In genomic region chr2:39140586-39141455, GRCm38 (mm10) we compare ENCODE assay signal across 10 mouse cellular contexts. TPM values are rescaled to one million over a fixed set of nuclear protein-coding genes. Genes with fewer than 3 reads are reported as not detected.
DNase-seq lines count a peak whose midpoint lies in the region; TF ChIP-seq lines count a peak whose summit lies in the region.
"Had no signal": no experiment of that assay in that cellular context is flagged by ENCODE, and none has a peak within 500 bp of the region (broad histone marks: within the 10 kb centered on the region; RNA-seq: fewer than 3 reads in every experiment).

No protein-coding gene starts in this region.

- peaks cover 0 to 5% of the 10 kb centered on the region in 2 experiments for H3K36me3 ChIP-seq in CH12.LX (replicated peaks in 1 of 2; ENCODE audit: control insufficient read depth in 1 of 2, insufficient read depth in 1 of 2, low read length in 1 of 2)
- H3K36me3 ChIP-seq: embryonic facial prominence, embryonic 12.5 days; lung, embryonic 15.5 days had no signal

- dilution Hi-C loops in CH12.LX (cut with MboI; ENCODE audit: extremely low pct_ligation_motif_present, extremely low pct_unique_long_range_greater_than_20kb, low sequenced_read_pairs): no loop called here

- no peaks in the 10 kb centered on the region for H3K27me3 ChIP-seq in CH12.LX (replicated peaks)
- H3K27me3 ChIP-seq: embryonic facial prominence, embryonic 12.5 days; lung, embryonic 15.5 days had no signal

- intact Hi-C loops in gastrocnemius, adult 2 months (cut with DNase I): no loop called here

- H3K4me2 ChIP-seq in CH12.LX (ENCODE audit: insufficient read depth, low read depth, poor library complexity, severe bottlenecking): peak overlapping the region; percentile 8
- H3K4me2 ChIP-seq: embryonic facial prominence, embryonic 12.5 days; lung, embryonic 15.5 days had no signal

- peaks cover 0 to 15% of the 10 kb centered on the region in 2 experiments; a peak in 2 of 4 replicates for H3K4me1 ChIP-seq in CH12.LX (ENCODE audit: control insufficient read depth in 1 of 2, insufficient read depth in 2 of 2)
- H3K4me1 ChIP-seq: embryonic facial prominence, embryonic 12.5 days; lung, embryonic 15.5 days had no signal

- TF ChIP-seq POLR2A in CH12.LX (IDR thresholded peaks at IDR 0.05; ENCODE audit: low read depth, low read length): no peak

- H3K79me2 ChIP-seq in CH12.LX (replicated peaks; ENCODE audit: control insufficient read depth, extremely low read depth, insufficient read depth, poor library complexity, severe bottlenecking): no peaks in the 10 kb centered on the region

- no peaks in the 10 kb centered on the region for H3K9me3 ChIP-seq in CH12.LX (replicated peaks; ENCODE audit: low read length)
- H3K9me3 ChIP-seq: embryonic facial prominence, embryonic 12.5 days; lung, embryonic 15.5 days had no signal

- H3K4me3 ChIP-seq in CH12.LX (replicated peaks in 1 of 3; ENCODE audit: low read depth in 2 of 3, low read length in 2 of 3, poor library complexity in 1 of 3): no peak overlapping the region
- H3K4me3 ChIP-seq in gastrocnemius, adult 2 months: peak overlapping the region; percentile 58
- H3K4me3 ChIP-seq: embryonic facial prominence, embryonic 12.5 days; lung, embryonic 15.5 days had no signal

- H3K9ac ChIP-seq in CH12.LX (ENCODE audit: insufficient read depth, low read depth): no peak overlapping the region; the same call in 1 of the 2 replicates
- H3K9ac ChIP-seq: embryonic facial prominence, embryonic 12.5 days; lung, embryonic 15.5 days had no signal

- no peak for TF ChIP-seq EP300 in CH12.LX (IDR thresholded peaks at IDR 0.05; ENCODE audit: low read length)

- no peak for TF ChIP-seq CTCF in CH12.LX (conservative IDR thresholded peaks at IDR 0.05 in 1 of 2, IDR thresholded peaks at IDR 0.05 in 1 of 2; ENCODE audit: low read depth in 2 of 2, low read length in 2 of 2)
- no peak for TF ChIP-seq CTCF in gastrocnemius, adult 2 months (IDR thresholded peaks at IDR 0.05)

- peak; percentile 6 for DNase-seq in kidney, adult 9 months
- DNase-seq in kidney, adult 8-10 months: no peak
- no peak for DNase-seq in CH12.LX (ENCODE audit: extremely low read depth)
- DNase-seq in adrenal gland, postnatal 36 days: peak; percentile 28 to 63
- DNase-seq in gastrocnemius, adult 2 months: peak; percentile 55
- DNase-seq in thymus, postnatal 25 days: no peak
- no peak for DNase-seq in c-Kit-positive CD71-positive TER-119-positive erythroid progenitor cells, embryonic 14.5 days (ENCODE audit: low spot score)
- DNase-seq in thymus, postnatal 14 days: no peak

- no peak for TF ChIP-seq RAD21 in CH12.LX (IDR thresholded peaks at IDR 0.05; ENCODE audit: low read depth, low read length)

- no peak overlapping the region for H3K27ac ChIP-seq in CH12.LX (ENCODE audit: insufficient read depth, low read depth)
- H3K27ac ChIP-seq in gastrocnemius, adult 2 months: peak overlapping the region; percentile 61
- H3K27ac ChIP-seq: embryonic facial prominence, embryonic 12.5 days; lung, embryonic 15.5 days had no signal

- in situ Hi-C loops in CH12.LX (cut with MboI; ENCODE audit: low pct_ligation_motif_present, low pct_unique_long_range_greater_than_20kb, low sequenced_read_pairs): no loop called here

TF ChIP-seq in CH12.LX, 34 proteins besides CTCF, POLR2A, EP300 and RAD21:
- TF ChIP-seq BHLHE40 (IDR thresholded peaks at IDR 0.05; ENCODE audit: low read depth, low read length) (0 out of 2 replicates have a peak, but pooled peaks have one; percentile 41), USF1 (IDR thresholded peaks at IDR 0.05; ENCODE audit: low read depth, low read length) (no peak)

RNA-seq across cellular contexts. Expression of gene Scai, which starts 49.7 kb away (rescaled TPM):
- 4.2 and 4.4 TPM in 2 replicates for total RNA-seq in CH12.LX (2012; rRNA removed)
- total RNA-seq in CH12.LX (2014; rRNA removed): 4.7 and 8.3 TPM in 2 replicates
- polyA plus RNA-seq in CH12.LX (2012; ENCODE audit: insufficient read length, low read depth): 4.8 and 7.9 TPM in 2 replicates
- total RNA-seq in adrenal gland, postnatal 36 days (2021): 1 to 10 TPM; 6.9 to 9.9 TPM
- 1 to 10 TPM; 2.7 to 3.0 TPM for total RNA-seq in gastrocnemius, adult 2 months (2021)

Comparison
In these comparisons a context has a peak if more than half of its experiments do, and no peak if none do; other contexts are left out.
1. DNase-seq: peak in kidney, adult 9 months (single experiment), adrenal gland, postnatal 36 days (2 of 2) and gastrocnemius, adult 2 months (single experiment); none in kidney, adult 8-10 months (0 of 2), CH12.LX (single experiment), thymus, postnatal 25 days (single experiment), c-Kit-positive CD71-positive TER-119-positive erythroid progenitor cells, embryonic 14.5 days (single experiment) and thymus, postnatal 14 days (single experiment).